Mouse (Mus musculus) frontal cortex, postnatal 25 days (tissue): Measurements from ENCODE around the gene Bicc1.

Experiments used
- DNase-seq, 2 experiments: peaks; one replicate each; pipeline ENCODE4 v3.0.0; 2022; ENCODE audit warnings: low spot score in 2 of 2

The Bicc1 gene

GRCm38 (mm10) chr10:71158940-71159675 is 392 bp downstream of the Bicc1 start:
- DNase-seq = peak in 1 of 2 experiments; percentile 21

DNA sequence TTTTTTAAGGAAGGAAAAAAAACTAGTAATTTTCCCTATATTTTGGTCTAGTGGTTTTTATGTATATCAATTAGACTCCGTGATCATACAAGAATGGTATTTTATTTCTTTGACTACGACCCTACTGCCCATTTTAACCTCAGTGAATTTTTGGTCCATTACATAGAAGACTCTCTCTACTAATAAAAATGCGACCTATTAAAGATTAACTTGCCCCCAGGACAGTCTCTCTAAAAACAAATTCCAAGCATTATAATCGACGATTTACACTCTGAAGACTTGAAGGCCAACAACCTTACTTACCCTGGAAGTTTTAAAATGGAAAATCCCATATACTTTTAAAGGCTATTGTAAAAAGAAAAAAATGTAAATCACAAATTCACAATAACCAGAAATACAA is 2.9 kb downstream of the Bicc1 start:
- DNase-seq = no peak

DNA sequence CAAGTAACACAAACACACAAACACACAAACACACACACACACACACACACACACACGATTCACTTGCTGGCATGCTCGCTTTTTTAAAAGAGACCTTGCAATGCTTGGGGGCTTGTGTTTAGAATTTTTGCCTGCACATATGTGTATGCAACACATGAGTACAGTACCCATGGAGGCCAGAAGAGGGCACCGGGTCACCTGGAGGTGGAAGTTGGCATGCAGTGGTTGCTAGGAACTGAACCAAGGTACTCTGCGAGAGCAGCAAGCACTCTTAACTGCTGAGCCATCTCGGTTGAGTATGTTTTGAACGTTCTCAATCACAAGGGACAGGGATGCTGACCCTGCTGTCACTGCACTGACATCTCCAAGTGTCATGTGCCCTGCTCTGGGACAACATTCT is 5.9 kb downstream of the Bicc1 start:
- no peak for DNase-seq

DNA sequence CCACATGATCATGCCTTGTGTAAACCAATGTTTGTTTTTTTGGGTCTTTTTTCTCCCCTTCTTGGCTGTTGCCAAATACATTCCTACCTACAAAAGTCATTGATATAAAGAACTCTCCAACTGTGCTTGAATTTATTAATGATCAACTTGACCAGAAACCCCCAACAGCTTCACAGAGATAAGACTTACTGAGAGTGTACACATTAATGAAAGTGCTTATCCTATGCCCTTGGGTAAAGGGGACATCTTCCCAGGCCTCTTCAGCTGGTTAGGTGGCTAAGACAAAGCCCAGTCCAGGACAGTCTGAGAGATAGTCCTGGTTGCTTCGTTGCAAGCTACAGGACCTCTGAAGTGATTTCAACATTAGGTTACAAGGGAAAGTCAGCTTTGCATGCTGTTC is 6.4 kb downstream of the Bicc1 start:
- no peak for DNase-seq

GRCm38 (mm10) chr10:71150486-71150885 is 9.0 kb downstream of the Bicc1 start:
- DNase-seq = no peak

DNA sequence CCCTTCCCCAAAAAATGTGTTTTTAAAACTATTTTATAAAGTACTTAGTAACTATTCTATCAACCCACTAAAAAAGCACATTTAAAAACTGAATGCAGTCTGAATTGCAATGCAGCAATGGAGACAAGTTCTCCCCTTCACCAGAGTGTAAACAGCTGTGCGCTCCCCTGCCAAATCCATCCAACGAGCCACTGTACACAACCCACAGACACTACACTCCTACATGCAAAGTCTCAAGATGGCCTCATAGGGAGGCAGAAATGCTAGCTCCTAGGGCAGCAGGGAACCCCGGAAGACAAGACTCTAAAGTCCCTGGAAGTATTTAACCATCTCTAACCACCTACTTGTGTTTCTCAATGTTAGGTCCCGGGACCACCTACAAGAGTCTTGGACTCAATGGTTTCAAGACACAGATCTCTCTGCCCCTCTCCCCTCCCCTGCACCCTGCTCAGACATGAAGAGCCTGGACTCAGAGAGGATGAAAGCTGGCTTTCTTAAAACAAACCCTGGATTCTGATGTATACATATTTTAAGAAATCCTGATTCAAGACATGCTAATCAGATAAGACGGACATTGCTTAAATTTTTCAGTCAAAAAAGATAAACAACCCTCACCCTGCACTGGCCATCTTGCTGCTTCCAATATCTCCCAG is 10.4 kb downstream of the Bicc1 start:
- no peak for DNase-seq

DNA sequence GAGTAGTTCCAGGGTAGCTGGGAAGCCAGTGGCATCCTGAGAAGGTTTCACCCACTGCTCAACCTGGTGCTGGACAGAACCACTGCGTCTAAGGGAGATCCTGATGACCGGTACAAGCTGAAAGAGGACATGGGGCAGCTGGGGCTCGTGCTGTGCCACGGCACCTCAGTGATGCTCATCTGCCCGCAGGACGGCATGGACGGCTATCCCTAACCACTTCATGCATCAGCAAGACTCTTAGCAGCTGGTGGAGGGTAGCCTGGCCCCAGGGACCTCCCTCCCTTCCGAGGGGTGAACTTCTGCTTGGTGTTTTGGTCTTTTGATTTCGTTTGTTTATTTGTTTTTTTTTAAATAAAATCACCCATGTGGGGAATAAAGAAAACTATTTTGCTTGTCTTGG is 11.3 kb downstream of the Bicc1 start:
- DNase-seq = no peak

GRCm38 (mm10) chr10:71146681-71147615 is 12.6 kb downstream of the Bicc1 start:
- DNase-seq = no peak

GRCm38 (mm10) chr10:71145801-71146200 is 13.7 kb downstream of the Bicc1 start:
- no peak for DNase-seq

- DNase-seq = no peak
Observed at GRCm38 (mm10) chr10:71144191-71144590, 15.3 kb downstream of the Bicc1 start.

DNA sequence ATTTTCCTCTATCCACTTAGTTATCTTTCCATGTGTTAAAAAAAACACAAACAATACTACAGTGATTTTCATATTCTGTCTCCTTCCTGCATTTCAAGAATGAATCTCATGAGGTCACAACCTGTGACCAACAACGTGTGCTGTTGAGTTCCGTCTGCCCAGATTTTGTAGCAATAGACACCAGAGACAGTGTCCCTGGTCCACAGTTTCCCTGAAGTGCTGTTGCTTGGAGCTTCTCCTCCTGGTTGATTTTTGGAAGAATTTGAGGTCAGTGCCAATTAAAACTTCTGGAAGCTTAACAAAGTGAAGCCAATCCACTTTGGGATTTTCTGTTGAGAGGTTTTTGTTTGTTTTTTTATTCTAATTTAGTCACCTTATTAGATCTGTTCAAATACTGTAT is 16.9 kb downstream of the Bicc1 start:
- DNase-seq = no peak

DNA sequence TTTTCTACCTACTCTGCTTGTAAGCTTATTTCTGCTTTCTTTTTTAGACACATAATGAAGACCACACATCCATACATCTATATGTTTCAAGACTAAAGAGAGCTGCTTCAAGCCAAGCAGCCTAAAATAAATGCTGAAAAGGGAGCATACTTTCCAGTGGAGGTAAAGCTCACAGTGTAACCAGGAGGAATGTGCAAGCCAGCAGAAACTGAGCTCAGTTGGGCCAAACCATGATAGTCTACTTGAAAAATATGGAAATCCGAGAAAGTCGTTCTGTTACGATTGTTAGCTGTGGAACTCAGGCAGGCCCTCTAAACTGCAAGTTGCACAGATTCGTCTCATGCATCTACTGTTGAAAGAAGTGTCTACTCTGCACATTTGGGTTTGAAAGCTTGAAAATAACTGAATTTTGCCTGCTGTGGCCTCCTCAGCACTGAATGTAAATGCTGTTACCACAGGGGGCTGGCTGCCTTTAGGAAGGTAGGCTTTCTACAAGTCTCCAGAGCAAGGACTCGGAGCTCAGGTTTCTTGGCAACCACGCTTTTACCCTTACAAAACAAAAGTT is 19.1 kb downstream of the Bicc1 start:
- DNase-seq = no peak

GRCm38 (mm10) chr10:71138852-71139197 is 20.7 kb downstream of the Bicc1 start:
- DNase-seq = no peak

- no peak for DNase-seq
Observed at GRCm38 (mm10) chr10:71138132-71138851, 21.2 kb downstream of the Bicc1 start.

GRCm38 (mm10) chr10:71137606-71138005 is 21.9 kb downstream of the Bicc1 start:
- DNase-seq = no peak

DNA sequence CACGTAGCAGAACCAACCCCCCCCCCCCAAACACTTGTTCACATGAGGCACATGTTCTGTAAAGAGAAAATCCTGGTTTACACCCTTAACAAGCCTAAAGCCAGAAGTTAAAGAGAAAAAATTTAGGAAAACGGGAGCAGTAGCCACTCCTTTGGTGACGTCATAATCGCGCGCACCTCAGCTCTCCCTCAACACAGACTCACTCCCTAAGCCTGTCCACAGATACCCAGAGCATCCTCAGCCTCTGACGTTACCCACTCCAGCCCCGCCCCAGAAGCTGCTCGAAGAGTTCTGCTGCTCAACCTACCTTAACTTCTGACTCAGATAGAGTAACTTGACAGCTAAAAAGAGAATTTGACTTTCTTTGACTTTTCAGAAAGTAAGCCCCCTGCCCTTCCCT is 28.2 kb downstream of the Bicc1 start:
- DNase-seq = no peak

- DNase-seq = no peak
Observed at GRCm38 (mm10) chr10:71130261-71130660, 29.2 kb downstream of the Bicc1 start.

DNA sequence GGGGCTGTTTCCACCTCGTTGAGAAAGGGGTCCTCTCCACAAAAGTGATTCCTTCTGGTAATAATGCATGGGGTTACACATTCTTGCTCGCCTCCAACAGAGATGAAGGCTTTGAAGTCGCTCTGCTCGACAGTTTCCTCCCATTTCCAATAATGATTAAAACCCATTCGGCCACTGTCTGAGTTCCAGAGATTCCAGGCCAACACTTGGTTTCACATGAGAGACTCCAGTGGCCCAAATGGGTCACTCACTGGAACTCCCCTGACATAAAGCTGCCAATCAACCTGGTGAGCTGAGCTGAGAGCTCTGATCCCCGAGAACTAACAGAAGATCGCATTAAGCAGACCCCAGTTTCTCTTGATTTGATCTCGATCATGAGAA is 31.6 kb downstream of the Bicc1 start:
- DNase-seq = no peak

- DNase-seq = no peak
Observed at GRCm38 (mm10) chr10:71127278-71127950, 32.1 kb downstream of the Bicc1 start.

DNA sequence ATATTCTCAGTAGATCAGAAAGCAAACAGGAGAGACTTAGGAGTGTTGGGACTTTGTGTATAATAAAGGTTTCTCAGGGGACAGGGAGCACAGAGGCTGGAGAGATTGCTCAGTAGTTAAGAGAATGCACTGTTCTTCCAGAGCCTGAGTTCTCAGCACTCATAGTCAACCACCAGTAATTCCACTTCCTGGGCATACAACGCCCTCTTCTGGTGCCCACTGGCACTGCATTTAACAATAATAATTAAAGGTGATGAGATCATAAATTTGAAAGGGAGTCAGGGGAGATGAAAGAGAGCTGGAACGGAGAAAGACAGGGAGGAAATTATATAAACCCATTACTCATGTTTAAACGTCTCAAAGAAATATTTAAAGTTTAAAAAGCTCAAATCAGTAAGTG is 35.5 kb downstream of the Bicc1 start:
- DNase-seq = no peak

- no peak for DNase-seq
Observed at GRCm38 (mm10) chr10:71123395-71123794, 36.1 kb downstream of the Bicc1 start.
